26 mouse cellular contexts compared by ENCODE assay signal in genomic region chr8:120151151-120151550, GRCm38 (mm10). TPM values are rescaled to one million over a fixed set of nuclear protein-coding genes. Genes with fewer than 3 reads are reported as not detected.
A peak's percentile ranks its signal among the peaks of the same experiment; 100 is the strongest.
DNase-seq lines count a peak whose midpoint lies in the region; ATAC-seq and TF ChIP-seq lines count a peak whose summit lies in the region.
"Had no signal": no experiment of that assay in that cellular context is flagged by ENCODE, and none has a peak within 500 bp of the region (broad histone marks: within the 10 kb centered on the region; RNA-seq: fewer than 3 reads in every experiment).

No protein-coding gene starts in this region.

- peaks cover 7% of the 10 kb centered on the region; the same call in 1 of the 2 replicates for H3K4me1 ChIP-seq in hindbrain, postnatal 0 days (ENCODE audit: insufficient read depth, low read length)
- 0 out of 2 replicates have a peak, but pooled peaks cover 2% of the 10 kb centered on the region for H3K4me1 ChIP-seq in hindbrain, embryonic 11.5 days (replicated peaks; ENCODE audit: control insufficient read depth, insufficient read depth, low read length)
- H3K4me1 ChIP-seq in midbrain, embryonic 10.5 days, result peaks cover 35% of the 10 kb centered on the region
- peaks cover 5% of the 10 kb centered on the region for H3K4me1 ChIP-seq in midbrain, embryonic 15.5 days
- peaks cover 22% of the 10 kb centered on the region for H3K4me1 ChIP-seq in heart, embryonic 10.5 days

- no peak overlapping the region for H3K4me2 ChIP-seq in hindbrain, postnatal 0 days (ENCODE audit: low read depth, low read length)
- H3K4me2 ChIP-seq in hindbrain, embryonic 11.5 days (replicated peaks; ENCODE audit: low read depth, low read length), result no peak overlapping the region
- no peak overlapping the region for H3K4me2 ChIP-seq in midbrain, embryonic 15.5 days
- H3K4me2 ChIP-seq: embryonic facial prominence, embryonic 15.5 days; forebrain, embryonic 12.5 days; heart, embryonic 12.5 days; hindbrain, embryonic 13.5 days had no signal

- no peaks in the 10 kb centered on the region for H3K27me3 ChIP-seq in hindbrain, postnatal 0 days (ENCODE audit: insufficient read depth, low read length)
- H3K27me3 ChIP-seq in hindbrain, embryonic 11.5 days (ENCODE audit: control insufficient read depth, insufficient read depth, low read length), result no peaks in the 10 kb centered on the region
- peaks cover 4% of the 10 kb centered on the region; the same call in 1 of the 2 replicates for H3K27me3 ChIP-seq in midbrain, embryonic 10.5 days (ENCODE audit: low read depth, poor library complexity, severe bottlenecking)
- H3K27me3 ChIP-seq in midbrain, embryonic 15.5 days (replicated peaks), result no peaks in the 10 kb centered on the region
- peaks cover 11% of the 10 kb centered on the region; the same call in 1 of the 2 replicates for H3K27me3 ChIP-seq in heart, embryonic 10.5 days (ENCODE audit: insufficient read depth, poor library complexity, severe bottlenecking)
- H3K27me3 ChIP-seq: embryonic facial prominence, embryonic 15.5 days; forebrain, embryonic 12.5 days; heart, embryonic 12.5 days; hindbrain, embryonic 13.5 days had no signal

- 0 out of 2 replicates have a peak overlapping the region, but pooled peaks have one; percentile 48 for H3K27ac ChIP-seq in hindbrain, postnatal 0 days
- H3K27ac ChIP-seq in hindbrain, embryonic 11.5 days (ENCODE audit: low read depth, low read length), result no peak overlapping the region
- H3K27ac ChIP-seq in midbrain, embryonic 10.5 days (replicated peaks), result peak overlapping the region; percentile 72; the same call in 1 of the 2 replicates
- H3K27ac ChIP-seq in midbrain, embryonic 15.5 days, result no peak overlapping the region
- H3K27ac ChIP-seq in heart, embryonic 10.5 days, result no peak overlapping the region
- H3K27ac ChIP-seq: embryonic facial prominence, embryonic 15.5 days; heart, adult 2 months; hindbrain, embryonic 13.5 days had no signal

- 46% methylated on average over 9 of the region's 9 CpGs for WGBS in hindbrain, postnatal 0 days
- WGBS in hindbrain, embryonic 11.5 days, result 61% methylated on average over 9 of the region's 9 CpGs
- WGBS in midbrain, embryonic 10.5 days, result 71% methylated on average over 9 of the region's 9 CpGs
- 66% methylated on average over 9 of the region's 9 CpGs for WGBS in midbrain, embryonic 15.5 days
- 69% methylated on average over 9 of the region's 9 CpGs for WGBS in heart, embryonic 10.5 days

- H3K9ac ChIP-seq in hindbrain, postnatal 0 days (replicated peaks; ENCODE audit: low read length), result no peak overlapping the region
- H3K9ac ChIP-seq in hindbrain, embryonic 11.5 days (ENCODE audit: low read depth, low read length), result no peak overlapping the region
- H3K9ac ChIP-seq in midbrain, embryonic 15.5 days, result no peak overlapping the region
- H3K9ac ChIP-seq: embryonic facial prominence, embryonic 15.5 days; forebrain, embryonic 12.5 days; forebrain, postnatal 0 days; heart, embryonic 12.5 days; hindbrain, embryonic 13.5 days had no signal

- DNase-seq in cerebellum, postnatal 14 days, result peak; percentile 59 to 70
- no peak for DNase-seq in cerebellum, adult 11-12 months
- DNase-seq in hindbrain, postnatal 0 days (ENCODE audit: low spot score), result peak; percentile 74
- no peak for DNase-seq in hindbrain, embryonic 11.5 days (ENCODE audit: low spot score)
- no peak for DNase-seq in midbrain, embryonic 10.5 days (ENCODE audit: low spot score)
- DNase-seq in retina, embryonic 14.5 days (ENCODE audit: low spot score), result peak; percentile 35
- no peak for DNase-seq in heart, embryonic 10.5 days (ENCODE audit: low spot score)
- DNase-seq: adrenal gland, adult 2 months; adrenal gland, postnatal 25 days; cerebellum, adult 9-11 months; embryo, embryonic 11 days; forebrain, postnatal 0 days; gastrocnemius, postnatal 14 days; heart, adult 2 months had no signal

- no peak overlapping the region for H3K4me3 ChIP-seq in hindbrain, postnatal 0 days (ENCODE audit: low read length)
- H3K4me3 ChIP-seq in hindbrain, embryonic 11.5 days (ENCODE audit: low read depth, low read length), result no peak overlapping the region
- no peak overlapping the region for H3K4me3 ChIP-seq in midbrain, embryonic 10.5 days
- no peak overlapping the region for H3K4me3 ChIP-seq in midbrain, embryonic 15.5 days
- no peak overlapping the region for H3K4me3 ChIP-seq in heart, embryonic 10.5 days
- H3K4me3 ChIP-seq: embryonic facial prominence, embryonic 15.5 days; erythroblast, embryonic 14.5 days; forebrain, embryonic 12.5 days; heart, adult 2 months; heart, embryonic 12.5 days; hindbrain, embryonic 13.5 days had no signal

- TF ChIP-seq CTCF in hindbrain, postnatal 0 days (IDR thresholded peaks at IDR 0.05; ENCODE audit: low read depth), result no peak

- no peaks in the 10 kb centered on the region for H3K9me3 ChIP-seq in hindbrain, postnatal 0 days (ENCODE audit: low read length)
- no peaks in the 10 kb centered on the region for H3K9me3 ChIP-seq in hindbrain, embryonic 11.5 days (ENCODE audit: control insufficient read depth, low read length)
- H3K9me3 ChIP-seq in midbrain, embryonic 10.5 days (replicated peaks), result no peaks in the 10 kb centered on the region
- no peaks in the 10 kb centered on the region for H3K9me3 ChIP-seq in midbrain, embryonic 15.5 days
- H3K9me3 ChIP-seq in heart, embryonic 10.5 days, result no peaks in the 10 kb centered on the region
- H3K9me3 ChIP-seq: embryonic facial prominence, embryonic 15.5 days; forebrain, embryonic 12.5 days; heart, embryonic 12.5 days; hindbrain, embryonic 13.5 days had no signal

- H3K36me3 ChIP-seq in hindbrain, postnatal 0 days (ENCODE audit: insufficient read depth, low read length), result 0 out of 2 replicates have a peak, but pooled peaks cover 3% of the 10 kb centered on the region
- H3K36me3 ChIP-seq in hindbrain, embryonic 11.5 days (ENCODE audit: control insufficient read depth, insufficient read depth, low read length), result no peaks in the 10 kb centered on the region
- peaks cover 10% of the 10 kb centered on the region; the same call in 1 of the 2 replicates for H3K36me3 ChIP-seq in midbrain, embryonic 10.5 days
- H3K36me3 ChIP-seq in midbrain, embryonic 15.5 days (replicated peaks), result no peaks in the 10 kb centered on the region
- H3K36me3 ChIP-seq in heart, embryonic 10.5 days, result peaks cover 24% of the 10 kb centered on the region
- H3K36me3 ChIP-seq: embryonic facial prominence, embryonic 15.5 days; forebrain, embryonic 12.5 days had no signal

- peak; percentile 66; the same call in 1 of the 2 replicates for ATAC-seq in hindbrain, postnatal 0 days
- no peak for ATAC-seq in hindbrain, embryonic 11.5 days (ENCODE audit: low FRiP score)
- ATAC-seq in midbrain, embryonic 15.5 days (replicated peaks), result no peak
- ATAC-seq: forebrain, postnatal 0 days; inflammation-experienced regulatory T-cells, adult 6 months; intestine, postnatal 0 days had no signal

RNA-seq across cellular contexts. Expression of gene Fam92b, which starts 26.1 kb away (rescaled TPM):
- total RNA-seq in hindbrain, postnatal 0 days (2014; rRNA removed), result 1.2 and 3.3 TPM in 2 replicates
- polyA plus RNA-seq in hindbrain, postnatal 0 days (2015; fragmentation: Nextera tagmentation; extraction: Ambion mirVana), result 1.6 and 2.0 TPM in 2 replicates
- polyA plus RNA-seq in hindbrain, embryonic 11.5 days (2014; fragmentation: Nextera tagmentation; extraction: Ambion mirVana), result 2.1 and 2.7 TPM in 2 replicates
- 2.6 and 3.3 TPM in 2 replicates for polyA plus RNA-seq in midbrain, embryonic 10.5 days (2016; fragmentation: Nextera tagmentation; extraction: Ambion mirVana)
- 2.1 and 2.2 TPM in 2 replicates for polyA plus RNA-seq in midbrain, embryonic 15.5 days (2015; fragmentation: Nextera tagmentation; extraction: Ambion mirVana)
- polyA plus RNA-seq in heart, embryonic 10.5 days (2016; fragmentation: Nextera tagmentation; extraction: Ambion mirVana), result 0.16 and 0.31 TPM in 2 replicates
- total RNA-seq: common myeloid progenitor, adult 5-6 weeks; ES-E14; gastrocnemius, adult 18-20 months; gastrocnemius, postnatal 14 days; heart, adult 2 months; heart, postnatal 25 days had no signal
- polyA plus RNA-seq: erythroblast, embryonic 14.5 days; heart, embryonic 12.5 days; inflammation-experienced regulatory T-cells, adult 6 months; intestine, postnatal 0 days had no signal

RNA-seq across cellular contexts. Expression of gene 6430548M08Rik, which starts 37.2 kb away (rescaled TPM):
- 66.1 and 75.6 TPM in 2 replicates for total RNA-seq in hindbrain, postnatal 0 days (2014; rRNA removed)
- 33.9 and 35.6 TPM in 2 replicates for polyA plus RNA-seq in hindbrain, postnatal 0 days (2015; fragmentation: Nextera tagmentation; extraction: Ambion mirVana)
- 9.8 and 11.2 TPM in 2 replicates for polyA plus RNA-seq in hindbrain, embryonic 11.5 days (2014; fragmentation: Nextera tagmentation; extraction: Ambion mirVana)
- polyA plus RNA-seq in midbrain, embryonic 10.5 days (2016; fragmentation: Nextera tagmentation; extraction: Ambion mirVana), result 5.8 and 11.0 TPM in 2 replicates
- polyA plus RNA-seq in midbrain, embryonic 15.5 days (2015; fragmentation: Nextera tagmentation; extraction: Ambion mirVana), result 33.6 and 35.7 TPM in 2 replicates
- 8.2 and 11.9 TPM in 2 replicates for polyA plus RNA-seq in heart, embryonic 10.5 days (2016; fragmentation: Nextera tagmentation; extraction: Ambion mirVana)

RNA-seq across cellular contexts. Expression of gene Zdhhc7, which starts 49.9 kb away (rescaled TPM):
- 37.7 and 46.2 TPM in 2 replicates for total RNA-seq in hindbrain, postnatal 0 days (2014; rRNA removed)
- polyA plus RNA-seq in hindbrain, postnatal 0 days (2015; fragmentation: Nextera tagmentation; extraction: Ambion mirVana), result 25.3 and 26.6 TPM in 2 replicates
- 24.6 and 25.2 TPM in 2 replicates for polyA plus RNA-seq in hindbrain, embryonic 11.5 days (2014; fragmentation: Nextera tagmentation; extraction: Ambion mirVana)
- polyA plus RNA-seq in midbrain, embryonic 10.5 days (2016; fragmentation: Nextera tagmentation; extraction: Ambion mirVana), result 34.5 and 38.4 TPM in 2 replicates
- 31.3 and 33.8 TPM in 2 replicates for polyA plus RNA-seq in midbrain, embryonic 15.5 days (2015; fragmentation: Nextera tagmentation; extraction: Ambion mirVana)
- 35.5 and 37.3 TPM in 2 replicates for polyA plus RNA-seq in heart, embryonic 10.5 days (2016; fragmentation: Nextera tagmentation; extraction: Ambion mirVana)

Comparison
In these comparisons a context has a peak if more than half of its experiments do, and no peak if none do; other contexts are left out.
1. DNase-seq: peak in cerebellum, postnatal 14 days (2 of 2), hindbrain, postnatal 0 days (single experiment) and retina, embryonic 14.5 days (single experiment); none in cerebellum, adult 11-12 months (single experiment), hindbrain, embryonic 11.5 days (single experiment), midbrain, embryonic 10.5 days (single experiment) and heart, embryonic 10.5 days (single experiment).
2. H3K27ac ChIP-seq: peak in hindbrain, postnatal 0 days (single experiment) and midbrain, embryonic 10.5 days (single experiment); none in hindbrain, embryonic 11.5 days (single experiment), midbrain, embryonic 15.5 days (single experiment) and heart, embryonic 10.5 days (single experiment).